Mouse (Mus musculus) natural killer cell, adult 2 months (primary cell): ENCODE measurements around the gene Myo1c.

Experiments used
- DNase-seq, 2 experiments: peaks; one replicate each; pipeline ENCODE4 v3.0.0; 2022; ENCODE audit warnings: low spot score in 2 of 2

Gene Myo1c

GRCm38 (mm10) chr11:75650311-75650710 lies at the start of gene Myo1c:
TSS of gene Myo1c (plus strand) at chr11:75650504.
- DNase-seq: no peak

DNA sequence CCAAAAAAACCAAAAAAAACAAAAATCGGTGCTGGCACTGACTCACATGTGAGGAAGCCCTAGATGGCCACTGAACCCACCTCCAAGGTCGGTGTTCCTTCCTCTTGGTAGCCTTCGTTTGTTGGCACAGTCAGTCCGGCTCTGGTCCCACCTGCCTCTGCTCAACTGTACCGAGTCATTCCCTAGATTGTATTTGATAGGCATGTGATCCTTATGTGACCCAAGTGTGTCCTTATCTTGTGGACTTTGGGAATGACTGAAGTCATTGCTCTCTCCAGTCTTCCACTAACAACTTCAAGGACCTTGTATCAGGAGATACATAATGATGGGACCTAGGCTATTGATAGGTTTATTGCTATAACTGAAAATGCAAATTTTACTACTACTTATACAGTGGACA lies 45.5 kb upstream of the Myo1c start:
- DNase-seq: no peak

DNA sequence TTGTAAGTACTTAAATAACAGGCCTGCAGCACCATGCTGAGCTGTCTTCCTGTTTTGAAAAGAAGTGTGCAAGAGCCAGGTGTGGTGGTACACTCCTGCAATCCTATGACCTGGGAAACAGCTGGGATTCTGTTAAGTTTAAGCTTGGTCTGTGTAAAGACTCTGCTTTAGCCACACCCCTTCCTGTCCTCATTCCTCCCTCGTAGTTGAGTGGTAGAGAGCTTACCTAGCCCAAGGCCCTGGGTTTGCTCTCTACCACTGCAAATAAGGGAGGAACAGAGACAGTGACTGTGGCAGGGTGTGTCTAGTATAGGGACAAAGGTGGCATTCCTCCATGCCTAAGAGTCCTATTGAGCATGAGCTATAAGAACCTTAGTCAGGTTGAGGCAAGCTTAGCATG lies 45.0 kb upstream of the Myo1c start:
- DNase-seq: no peak

- no peak for DNase-seq
Measured at GRCm38 (mm10) chr11:75608776-75609175, 41.5 kb upstream of the Myo1c start.

DNA sequence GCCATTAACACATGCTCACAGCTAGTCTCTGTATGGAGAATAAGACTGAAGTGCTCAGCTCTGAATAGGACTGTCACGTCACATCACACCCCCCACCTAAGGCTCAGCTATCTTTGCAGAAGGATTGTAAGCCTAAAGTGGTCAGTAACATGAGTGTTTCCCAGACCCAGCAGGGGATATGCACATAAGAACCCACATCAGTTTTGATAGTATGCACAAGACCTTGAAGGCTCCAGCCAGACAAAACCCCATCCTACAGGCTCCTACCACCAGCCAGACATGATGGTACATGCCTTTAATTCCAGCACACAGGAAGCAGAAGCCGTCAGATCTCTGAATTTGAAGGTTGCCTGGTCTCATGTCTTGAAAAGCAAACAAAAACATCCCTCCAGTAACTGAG lies 40.3 kb upstream of the Myo1c start:
- DNase-seq: no peak

DNA sequence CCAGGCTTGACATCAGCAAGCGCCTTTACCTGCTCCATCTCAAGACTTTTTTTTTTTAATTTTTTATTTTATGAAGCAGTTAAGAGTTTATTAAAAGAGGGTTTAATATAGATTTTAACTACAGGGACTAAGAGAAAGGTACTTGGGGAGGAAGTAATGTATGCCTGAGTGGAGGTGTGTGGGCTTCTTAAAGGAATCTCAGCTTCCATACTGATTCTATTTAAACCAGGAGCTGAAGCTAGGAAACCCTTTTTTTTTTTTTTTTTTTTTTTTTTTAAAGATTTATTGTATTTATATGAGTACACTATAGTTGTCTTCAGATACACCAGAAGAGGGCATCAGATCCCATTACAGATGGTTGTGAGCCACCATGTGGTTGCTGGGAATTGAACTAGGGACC lies 35.5 kb upstream of the Myo1c start:
- no peak for DNase-seq

DNA sequence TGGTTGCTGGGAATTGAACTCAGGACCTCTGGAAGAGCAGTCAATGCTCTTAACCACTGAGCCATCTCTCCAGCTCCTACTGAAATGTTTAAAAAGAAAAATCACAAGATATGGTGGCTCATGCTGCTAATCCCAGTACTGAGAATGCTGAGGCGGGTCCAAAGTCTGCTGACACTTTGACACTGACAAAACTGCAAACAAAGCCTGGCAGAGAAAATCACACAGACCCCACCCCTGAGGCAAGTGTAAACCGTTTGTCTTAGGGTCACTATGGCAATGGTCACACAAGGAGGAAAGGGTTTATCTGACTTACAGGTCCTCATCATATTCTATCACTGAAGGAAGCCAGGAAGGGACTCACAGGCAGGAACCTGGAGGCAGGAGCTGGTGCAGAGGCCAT lies 34.7 kb upstream of the Myo1c start:
- no peak for DNase-seq

GRCm38 (mm10) chr11:75619133-75619532 lies 31.2 kb upstream of the Myo1c start:
- DNase-seq: peak in 1 of 2 experiments; percentile 48

DNA sequence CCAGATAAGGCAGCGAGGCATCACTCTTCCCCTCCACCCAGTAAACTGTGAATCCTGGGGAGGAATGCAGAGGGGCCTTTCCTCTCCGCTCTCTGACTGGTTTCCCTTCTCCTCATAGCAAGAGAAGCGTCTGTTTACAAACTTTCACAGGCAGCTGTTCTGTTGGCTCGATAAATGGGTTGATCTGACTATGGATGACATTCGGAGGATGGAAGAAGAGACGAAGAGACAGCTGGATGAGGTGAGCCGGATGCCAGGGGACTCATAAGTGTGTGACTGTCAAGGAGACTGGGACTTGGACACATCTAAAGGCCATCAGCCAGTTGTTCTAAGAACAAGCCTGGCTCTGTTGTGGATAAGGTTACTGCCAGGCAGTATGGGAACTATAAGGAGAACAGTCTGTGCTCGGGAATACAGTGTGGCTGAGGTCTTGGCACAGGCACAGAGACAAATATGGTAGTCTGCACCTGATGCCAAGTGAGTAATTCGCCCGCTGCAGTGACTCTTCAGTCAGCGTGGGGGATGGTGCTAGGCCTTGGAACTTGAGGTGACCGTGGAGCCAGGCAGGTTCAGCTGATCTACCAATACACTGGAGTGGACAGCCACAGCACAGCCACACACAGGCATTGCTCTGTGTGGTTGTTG lies 30.0 kb upstream of the Myo1c start:
- no peak for DNase-seq

DNA sequence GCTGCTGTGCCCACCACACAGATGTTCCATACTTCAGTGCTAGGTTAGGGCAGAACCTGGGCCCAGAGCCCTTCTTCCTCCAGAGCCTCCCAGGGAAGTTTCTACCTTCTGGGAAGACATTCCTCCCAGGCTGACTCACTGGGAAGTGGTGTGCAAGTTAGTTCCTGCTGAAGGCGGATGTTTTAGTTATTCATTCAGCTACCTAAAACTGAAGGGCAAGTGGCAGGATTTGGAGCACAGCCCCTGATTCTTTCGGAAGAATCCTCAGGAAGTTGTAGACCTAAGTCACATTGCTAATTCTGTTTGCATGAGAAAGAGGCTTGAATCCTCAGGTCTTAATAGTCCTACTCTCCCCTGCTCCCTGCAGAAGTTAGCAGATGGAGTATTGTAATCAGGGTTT lies 28.9 kb upstream of the Myo1c start:
- no peak for DNase-seq

GRCm38 (mm10) chr11:75622588-75623329 lies 27.5 kb upstream of the Myo1c start:
- peak in 1 of 2 experiments; percentile 22 for DNase-seq

GRCm38 (mm10) chr11:75624102-75624554 lies 26.2 kb upstream of the Myo1c start:
- DNase-seq: no peak

- no peak for DNase-seq
Measured at GRCm38 (mm10) chr11:75625820-75626219, 24.5 kb upstream of the Myo1c start.

DNA sequence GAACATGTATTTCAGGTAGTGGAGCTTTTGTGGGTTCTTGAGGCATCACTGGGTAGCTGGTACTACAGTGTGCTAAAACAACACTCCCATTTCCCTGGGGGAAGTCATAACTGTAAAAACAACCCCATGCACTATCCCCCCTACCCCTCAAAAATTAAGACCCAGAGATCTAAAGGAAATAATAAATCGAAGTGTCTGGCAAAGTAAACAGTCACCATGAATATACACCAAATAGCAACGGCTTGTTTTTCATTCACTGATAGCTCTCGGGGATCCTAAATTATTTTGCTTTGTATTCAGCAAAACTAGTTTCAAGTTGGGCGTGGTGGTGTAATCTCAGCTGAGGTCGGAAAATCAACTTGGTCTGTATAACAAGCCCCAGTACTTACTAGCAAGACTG lies 20.2 kb upstream of the Myo1c start:
- no peak for DNase-seq

DNA sequence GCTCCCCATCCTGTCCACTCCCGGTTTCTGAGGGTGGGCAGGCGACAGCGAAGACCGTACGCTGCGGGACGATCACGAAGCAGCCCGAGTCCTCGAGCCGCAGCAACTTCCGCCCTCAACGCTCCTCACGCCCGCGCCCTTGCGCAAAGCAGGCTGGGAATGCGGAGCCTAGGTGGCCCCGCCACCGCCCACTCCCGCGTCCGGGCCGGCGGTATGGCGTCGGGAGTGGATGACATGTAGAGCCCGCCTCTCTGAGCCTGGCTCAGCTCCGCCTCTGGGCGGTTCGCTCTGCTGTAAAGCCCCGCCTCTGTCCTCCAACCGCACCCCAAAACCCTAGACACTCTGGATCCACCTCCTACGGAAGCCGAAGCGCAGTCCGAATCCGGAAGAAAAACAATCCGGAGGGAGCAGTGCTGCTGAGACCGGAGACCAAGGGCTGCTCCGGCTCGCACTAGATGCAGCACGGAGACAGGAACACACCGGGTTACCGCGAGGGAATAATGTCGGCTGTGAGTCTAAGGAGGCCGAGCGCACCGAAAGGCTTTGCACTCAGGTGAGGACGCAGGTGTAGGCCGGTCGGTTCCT lies 19.6 kb upstream of the Myo1c start, which contains the start of gene Inpp5k:
Inpp5k (plus strand) TSS at position 344 of the 585 bp plus-strand sequence.
- DNase-seq: peak; percentile 94 to 95

- peak in 1 of 2 experiments; percentile 43 for DNase-seq
Measured at GRCm38 (mm10) chr11:75631561-75632225, 18.6 kb upstream of the Myo1c start.

GRCm38 (mm10) chr11:75632921-75633320 lies 17.4 kb upstream of the Myo1c start:
- DNase-seq: no peak

DNA sequence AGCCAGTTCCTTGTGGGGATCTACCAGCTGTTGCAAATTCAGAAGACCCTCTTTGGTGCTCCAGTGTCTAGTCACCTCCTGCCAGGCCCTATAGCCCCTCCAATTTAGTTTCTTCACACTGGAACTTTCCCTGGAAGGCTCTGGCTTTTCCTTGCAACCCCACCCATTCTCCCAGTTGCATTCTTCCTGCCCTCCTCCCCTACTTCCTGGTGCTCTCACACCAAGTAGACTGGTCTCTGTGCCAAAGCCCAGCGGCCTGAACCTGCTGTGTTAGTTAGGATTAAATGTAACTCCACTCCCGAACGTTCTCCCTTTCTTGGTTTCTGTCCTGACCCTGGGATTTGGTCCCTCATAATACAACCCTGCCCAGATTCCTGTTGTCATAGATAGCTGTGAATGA lies 15.5 kb upstream of the Myo1c start:
- no peak for DNase-seq

- DNase-seq: no peak
Measured at GRCm38 (mm10) chr11:75635315-75635714, 15.0 kb upstream of the Myo1c start.

DNA sequence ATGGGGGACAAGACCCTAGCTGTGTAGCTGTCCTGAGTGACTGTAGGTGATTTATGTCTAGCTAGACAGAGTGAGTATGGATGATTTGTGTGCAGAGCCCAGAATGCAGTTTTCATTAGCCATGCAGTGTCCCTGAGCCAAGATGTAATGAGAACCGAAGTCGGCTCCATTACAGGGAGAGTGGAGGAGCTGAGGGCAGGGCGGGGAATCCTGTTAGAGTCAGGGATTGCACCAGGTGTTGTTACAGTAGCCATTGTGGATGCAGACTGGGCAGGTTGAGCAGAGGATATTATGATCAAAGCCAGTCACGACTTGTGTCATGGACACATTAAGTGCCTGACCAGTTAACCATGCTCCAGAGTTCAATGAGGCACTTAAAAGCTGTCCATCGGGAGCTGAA lies 7.0 kb upstream of the Myo1c start:
- no peak for DNase-seq

DNA sequence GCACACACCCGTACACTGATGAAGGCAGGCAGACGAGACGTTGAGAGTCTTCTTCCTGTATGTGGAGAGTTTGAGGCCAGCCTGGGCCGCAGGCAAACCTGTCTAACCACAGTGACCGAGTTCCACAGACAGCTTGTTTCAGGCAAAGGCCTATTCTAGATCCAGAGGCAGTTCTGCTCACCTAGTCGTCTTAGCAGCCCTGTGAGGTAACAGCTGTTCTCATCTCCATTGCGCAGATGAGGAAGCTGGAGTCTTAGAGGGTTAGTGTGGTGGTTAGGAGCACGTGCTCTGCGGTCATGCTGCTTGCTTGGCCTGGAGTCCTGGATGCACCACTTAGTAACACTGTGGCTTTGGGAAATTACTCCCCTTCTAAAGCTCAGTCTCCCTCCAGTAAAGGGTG lies 5.6 kb upstream of the Myo1c start:
- peak in 1 of 2 experiments; percentile 35 for DNase-seq

- DNase-seq: no peak
Measured at GRCm38 (mm10) chr11:75647681-75648211, 2.6 kb upstream of the Myo1c start.
